Mouse (Mus musculus) spleen, adult 12 weeks (tissue): Measurements from ENCODE around the gene Cdh12.
"Not testable (repeated sequence)": the region's sequence is repeated elsewhere in the genome, so short reads cannot be mapped to it uniquely, and the experiment has no call there.

Experiments used
- DNase-seq: peaks from one replicate; pipeline ENCODE4 v3.0.0; 2022; ENCODE audit warnings: low spot score

Cdh12 gene

GRCm38 (mm10) chr15:21109009-21109841 lies 660.2 kb downstream of the Cdh12 start:
- no peak for DNase-seq

- no peak for DNase-seq
Observed at GRCm38 (mm10) chr15:21109889-21110500, 660.9 kb downstream of the Cdh12 start.

- no peak for DNase-seq
Observed at GRCm38 (mm10) chr15:21110874-21111603, 662.0 kb downstream of the Cdh12 start.

- DNase-seq, result not testable (repeated sequence)
Observed at GRCm38 (mm10) chr15:21114775-21115174, 665.7 kb downstream of the Cdh12 start.

- no peak for DNase-seq
Observed at GRCm38 (mm10) chr15:21130660-21131059, 681.6 kb downstream of the Cdh12 start.

GRCm38 (mm10) chr15:21132999-21133398 lies 683.9 kb downstream of the Cdh12 start:
- DNase-seq, result no peak

- DNase-seq, result no peak
Observed at GRCm38 (mm10) chr15:21146896-21147295, 697.8 kb downstream of the Cdh12 start.

GRCm38 (mm10) chr15:21153602-21154001 lies 704.5 kb downstream of the Cdh12 start:
- no peak for DNase-seq

- no peak for DNase-seq
Observed at GRCm38 (mm10) chr15:21179727-21180126, 730.7 kb downstream of the Cdh12 start.

GRCm38 (mm10) chr15:21180191-21180590 lies 731.1 kb downstream of the Cdh12 start:
- DNase-seq, result no peak

- DNase-seq, result no peak
Observed at GRCm38 (mm10) chr15:21185799-21186198, 736.7 kb downstream of the Cdh12 start.

GRCm38 (mm10) chr15:21210089-21210488 lies 761.0 kb downstream of the Cdh12 start:
- not testable (repeated sequence) for DNase-seq

GRCm38 (mm10) chr15:21223006-21223405 lies 773.9 kb downstream of the Cdh12 start:
- no peak for DNase-seq

GRCm38 (mm10) chr15:21261318-21261717 lies 812.3 kb downstream of the Cdh12 start:
- DNase-seq, result no peak

GRCm38 (mm10) chr15:21269856-21270255 lies 820.8 kb downstream of the Cdh12 start:
- DNase-seq, result no peak

GRCm38 (mm10) chr15:21297051-21297450 lies 848.0 kb downstream of the Cdh12 start:
- DNase-seq, result no peak

- no peak for DNase-seq
Observed at GRCm38 (mm10) chr15:21315457-21315856, 866.4 kb downstream of the Cdh12 start.

- no peak for DNase-seq
Observed at GRCm38 (mm10) chr15:21343853-21344252, 894.8 kb downstream of the Cdh12 start.

- DNase-seq, result no peak
Observed at GRCm38 (mm10) chr15:21344323-21344722, 895.3 kb downstream of the Cdh12 start.

GRCm38 (mm10) chr15:21344749-21345148 lies 895.7 kb downstream of the Cdh12 start:
- DNase-seq, result no peak

- DNase-seq, result no peak
Observed at GRCm38 (mm10) chr15:21355356-21356101, 906.5 kb downstream of the Cdh12 start.

GRCm38 (mm10) chr15:21366366-21366765 lies 917.3 kb downstream of the Cdh12 start:
- no peak for DNase-seq
